Mouse (Mus musculus) left cerebral cortex, postnatal 14 days (tissue): ENCODE measurements at regions not wholly inside any gene's neighbourhood (a gene's known extent, or its start where the extent isn't known, plus 50 kb on each side); places are given as distances from the start of the nearest gene placed in this dataset.

Source experiments
- DNase-seq, 2 experiments: peaks; one replicate each; pipeline ENCODE4 v3.0.0; 2021 to 2022; ENCODE audit warnings: low spot score in 2 of 2, mixed read lengths in 1 of 2
- intact Hi-C: fragments of 180-260 bp; cut with DNase I; formaldehyde crosslinking; loops from one replicate; pipeline ENCODE4 v1.15.1; 2025

GRCm38 (mm10) chr9:61296311-61296947 is 75.7 kb upstream of the Tle3 start:
- intact Hi-C loops = no loop called here
- no peak for DNase-seq

GRCm38 (mm10) chr9:61297385-61297784 is 74.8 kb upstream of the Tle3 start:
- intact Hi-C loops = no loop called here
- no peak for DNase-seq

DNA sequence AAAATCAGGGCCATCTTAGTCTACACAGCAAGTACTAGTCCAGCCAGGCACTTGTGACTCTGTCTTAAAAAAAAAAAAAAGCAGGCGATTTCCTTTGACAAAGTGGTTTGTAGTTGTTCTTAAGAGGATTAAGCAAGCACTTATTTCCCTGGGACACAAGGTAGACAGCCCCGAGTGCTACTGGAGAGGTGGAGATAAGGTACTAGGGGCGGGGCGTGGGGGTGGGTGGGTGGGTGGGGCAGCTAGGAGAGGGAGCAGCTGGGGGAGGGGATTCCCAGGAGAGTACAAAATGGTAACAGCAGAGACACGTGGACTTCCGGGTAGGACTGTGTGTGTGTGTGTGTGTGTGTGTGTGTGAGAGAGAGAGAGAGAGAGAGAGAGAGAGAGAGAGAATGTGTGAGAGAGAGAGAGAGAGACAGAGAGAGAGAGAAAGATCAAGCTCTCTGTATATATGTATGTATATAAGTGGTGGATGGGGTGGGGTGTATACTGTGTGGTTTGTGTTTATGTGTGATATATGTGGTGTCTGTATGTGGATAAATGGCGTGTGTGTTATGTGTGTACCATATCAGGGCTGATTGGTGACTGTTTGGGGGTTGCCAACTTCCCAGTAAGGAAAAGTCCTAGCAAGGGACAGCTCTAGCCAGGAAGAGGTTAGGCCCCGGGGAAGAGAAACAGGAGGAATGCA is 72.1 kb upstream of the Tle3 start:
- DNase-seq = no peak
- intact Hi-C loops = loop anchor here (10.0 kb wide), 1 partner anchor 535 kb away; no protein-coding TSS in a partner anchor

DNA sequence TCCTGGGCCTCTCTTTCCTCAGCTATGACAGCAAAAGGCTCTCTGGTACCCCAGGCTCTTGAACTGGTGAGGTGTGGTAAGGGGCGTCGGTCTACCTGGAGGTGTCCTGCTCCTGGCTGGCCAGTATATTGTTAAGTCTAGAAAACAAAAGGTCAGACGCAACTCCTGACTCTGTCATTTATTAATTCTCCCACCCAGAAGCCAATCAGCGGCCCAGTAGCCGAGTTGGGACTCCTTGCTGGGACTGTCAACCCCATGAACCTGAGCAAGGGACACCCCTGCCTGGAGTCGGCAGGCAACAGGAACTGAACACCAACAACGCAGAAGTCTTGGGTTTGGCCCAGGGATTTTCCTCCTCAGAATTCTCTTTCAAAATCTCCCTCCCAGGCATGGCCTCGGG is 71.1 kb upstream of the Tle3 start:
- intact Hi-C loops = loop anchor here (10.0 kb wide), 1 partner anchor 536 kb away; no protein-coding TSS in a partner anchor
- no peak for DNase-seq

- intact Hi-C loops = loop anchor here (10.0 kb wide), 1 partner anchor 538 kb away; no protein-coding TSS in a partner anchor
- DNase-seq = no peak
Measured at GRCm38 (mm10) chr9:61302724-61303123, 69.4 kb upstream of the Tle3 start.

DNA sequence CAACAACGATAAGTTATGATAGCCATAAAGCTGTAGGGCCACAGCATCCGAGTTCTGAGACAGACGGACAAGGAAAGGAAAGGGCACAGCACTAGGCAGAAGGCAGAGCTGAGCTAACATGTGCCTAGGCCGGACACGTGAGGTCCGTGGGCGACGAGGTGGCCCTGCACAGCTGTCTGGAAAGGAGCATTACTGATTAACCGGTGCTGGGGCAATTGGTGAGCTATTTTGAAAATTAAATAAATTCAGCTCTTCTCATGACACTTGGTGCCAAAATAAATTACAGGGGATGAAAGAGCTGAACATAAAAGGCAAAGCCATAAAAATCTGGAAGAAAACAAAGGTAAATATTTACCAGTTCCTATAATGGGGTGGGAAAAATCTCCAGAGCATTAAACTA is 65.9 kb upstream of the Tle3 start:
- no peak for DNase-seq
- intact Hi-C loops = loop anchor here (10.0 kb wide), 1 partner anchor 542 kb away; no protein-coding TSS in a partner anchor

DNA sequence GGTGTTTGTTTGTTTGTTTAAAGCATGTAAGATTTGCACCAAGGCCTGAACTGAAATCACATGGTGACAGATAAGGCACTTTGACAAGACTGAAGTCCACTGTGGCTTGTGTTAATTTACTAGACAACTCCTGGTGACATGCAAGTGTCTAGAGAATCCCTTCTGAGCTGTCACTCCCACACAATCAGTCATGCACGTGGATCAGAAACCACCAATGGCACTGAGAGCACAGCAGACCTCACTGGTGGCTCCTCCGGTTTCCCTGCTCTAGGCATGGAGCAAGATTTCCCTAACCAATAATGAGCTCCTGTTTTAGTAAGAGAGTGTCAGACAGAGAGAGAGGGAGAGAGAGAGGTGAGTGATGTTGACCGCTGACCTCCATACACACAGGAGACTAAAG is 63.1 kb upstream of the Tle3 start:
- intact Hi-C loops = loop anchor here (10.0 kb wide), 1 partner anchor 544 kb away; no protein-coding TSS in a partner anchor
- no peak for DNase-seq

GRCm38 (mm10) chr9:61309768-61310493 is 62.2 kb upstream of the Tle3 start:
- DNase-seq = no peak
- intact Hi-C loops = loop anchor here (10.0 kb wide), 1 partner anchor 545 kb away; no protein-coding TSS in a partner anchor

DNA sequence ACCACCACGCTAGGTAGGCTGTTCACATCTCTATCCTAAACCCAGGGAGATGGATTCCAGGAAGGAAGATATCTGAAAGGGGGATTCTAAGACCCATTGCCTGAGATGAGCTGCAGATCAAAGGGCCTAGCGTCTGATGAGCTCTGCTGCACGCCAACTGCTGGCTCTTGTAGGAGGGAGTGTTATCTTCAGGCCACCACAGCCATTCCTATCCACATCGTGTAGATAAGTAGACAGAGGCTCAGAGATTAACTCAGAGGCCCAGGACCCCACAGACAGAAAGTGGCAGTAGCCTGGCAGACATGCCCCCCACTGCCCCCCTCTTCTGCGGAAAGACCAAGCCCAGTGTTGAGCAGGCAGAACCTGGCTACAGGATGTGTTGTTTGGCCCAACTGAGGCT is 61.6 kb upstream of the Tle3 start:
- intact Hi-C loops = no loop called here
- DNase-seq = no peak

- intact Hi-C loops = no loop called here
- no peak for DNase-seq
Measured at GRCm38 (mm10) chr9:61311604-61312003, 60.6 kb upstream of the Tle3 start.

DNA sequence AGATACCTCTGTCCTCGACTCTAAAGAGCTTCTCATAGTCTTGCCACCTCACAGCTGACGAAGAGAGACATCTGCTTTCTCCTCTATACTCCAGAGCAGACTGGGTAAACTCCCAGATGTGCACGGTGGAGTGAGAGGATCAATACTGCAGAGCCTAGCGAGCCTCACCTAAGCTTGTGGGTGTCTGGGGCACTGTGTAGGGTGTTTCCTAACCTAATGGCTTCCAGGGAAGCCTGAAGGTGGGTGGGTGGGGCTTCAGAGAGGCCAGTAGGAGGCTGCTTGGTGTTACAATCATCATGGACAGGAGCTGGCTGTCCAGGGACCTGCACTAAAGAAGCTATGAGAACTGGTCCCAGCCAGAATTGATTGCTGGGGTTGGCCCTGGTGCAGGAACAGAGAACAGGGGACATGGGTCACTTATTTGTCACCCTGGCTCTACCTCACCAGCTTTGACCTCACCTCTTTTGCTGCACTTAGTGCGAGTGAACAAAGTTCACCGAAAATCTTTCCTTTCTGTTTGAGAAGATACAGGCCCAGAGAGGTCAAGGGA is 57.5 kb upstream of the Tle3 start:
- intact Hi-C loops = no loop called here
- DNase-seq = no peak

- DNase-seq = no peak
- intact Hi-C loops = no loop called here
Measured at GRCm38 (mm10) chr9:61315371-61316298, 56.5 kb upstream of the Tle3 start.

GRCm38 (mm10) chr9:61316442-61316841 is 55.7 kb upstream of the Tle3 start:
- intact Hi-C loops = no loop called here

GRCm38 (mm10) chr9:61319721-61320120 is 52.4 kb upstream of the Tle3 start:
- intact Hi-C loops = no loop called here
- no peak for DNase-seq

More at GRCm38 (mm10) chr9:61316442-61316841, 55.7 kb upstream of the Tle3 start:
- no peak for DNase-seq

DNA sequence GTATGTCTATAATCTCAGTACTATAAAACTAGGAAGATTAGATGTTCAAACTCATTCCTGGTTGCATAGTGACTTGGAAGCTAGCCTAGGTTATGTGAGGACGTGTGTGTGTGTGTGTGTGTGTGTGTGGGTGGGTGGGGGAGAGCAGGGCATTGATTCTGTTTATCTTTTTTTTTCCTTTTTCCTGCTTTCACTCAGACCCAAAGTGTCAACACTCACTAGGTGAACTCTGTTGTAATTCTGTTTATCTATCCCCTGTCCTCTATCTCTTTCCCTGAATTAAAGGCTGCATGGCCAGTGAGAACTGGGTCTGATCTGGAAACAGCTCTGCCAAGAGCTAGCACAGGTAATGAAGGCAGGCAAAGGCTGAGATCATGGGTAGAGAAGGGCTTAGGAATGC is 50.9 kb upstream of the Tle3 start:
- DNase-seq = no peak
- intact Hi-C loops = no loop called here

DNA sequence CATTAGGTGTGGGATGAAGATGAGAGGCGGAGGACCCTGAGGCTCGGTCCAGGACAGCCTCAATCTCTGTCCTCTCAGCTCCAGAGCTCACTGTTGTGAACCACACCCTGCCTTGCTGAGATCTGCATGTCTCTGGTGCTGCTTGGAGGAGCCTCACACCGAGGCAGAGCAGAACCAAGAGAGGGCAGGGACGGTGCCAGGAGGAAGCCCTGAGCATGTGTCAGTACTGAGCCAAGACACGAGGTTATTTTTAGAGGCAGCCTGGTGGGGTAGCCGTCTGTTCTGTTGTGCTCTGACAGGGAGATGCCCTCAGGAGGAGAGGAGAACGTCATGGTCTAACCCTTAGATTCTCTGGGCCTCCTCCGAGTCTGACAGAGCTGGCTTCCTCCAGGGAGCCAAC is 50.3 kb upstream of the Tle3 start:
- peak in 1 of 2 experiments; percentile 35 for DNase-seq
- intact Hi-C loops = no loop called here

- no peak for DNase-seq
- intact Hi-C loops = no loop called here
Measured at GRCm38 (mm10) chr9:61322333-61322732, 49.8 kb upstream of the Tle3 start.
